In the genomic region with DNA sequence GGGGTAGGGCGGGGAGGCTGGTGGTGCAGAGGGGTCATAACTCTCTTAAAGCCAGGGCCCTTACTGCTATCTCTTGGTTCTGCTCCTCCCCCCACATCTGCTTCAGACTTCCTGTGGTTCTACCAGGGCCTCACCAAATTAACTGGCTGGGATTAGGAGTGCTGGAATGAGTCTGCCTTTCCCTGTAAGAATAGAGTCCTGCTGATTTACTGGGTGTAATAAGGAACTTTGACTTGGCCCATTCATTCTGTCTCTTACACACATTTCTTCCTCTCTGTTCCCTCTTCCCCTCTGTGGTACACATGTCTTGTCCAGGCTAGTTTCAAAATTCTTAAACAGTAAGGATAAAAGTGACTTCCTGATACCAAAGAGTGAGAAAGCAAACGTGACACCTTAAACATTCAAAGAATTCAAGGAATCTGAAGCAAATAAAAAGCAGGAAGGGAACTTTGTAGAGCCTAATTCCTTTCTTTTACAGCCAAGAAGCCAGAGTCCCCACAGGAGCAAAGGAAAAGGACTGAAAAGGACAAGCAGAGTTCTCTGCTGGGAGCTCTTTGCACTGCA, we compare ENCODE assay signal across 7 mouse cellular contexts. TPM values are rescaled to one million over a fixed set of nuclear protein-coding genes. Genes with fewer than 3 reads are reported as not detected.
DNase-seq lines count a peak whose midpoint lies in the region; ATAC-seq and TF ChIP-seq lines count a peak whose summit lies in the region.

No protein-coding gene starts in this region.

- peaks cover 17% of the 10 kb centered on the region for H3K79me2 ChIP-seq in C2C12 (ENCODE audit: control insufficient read depth, insufficient read depth)

- H3ac ChIP-seq in C2C12 (ENCODE audit: control insufficient read depth, insufficient read length, low read depth) = no peak overlapping the region

- no peaks in the 10 kb centered on the region for H3K27me3 ChIP-seq in C2C12 (ENCODE audit: control insufficient read depth, insufficient read depth, insufficient read length)
- no peaks in the 10 kb centered on the region for H3K27me3 ChIP-seq in heart, embryonic 14.5 days (ENCODE audit: control insufficient read depth, insufficient read depth, low read length)
- H3K27me3 ChIP-seq in liver, embryonic 13.5 days = no peaks in the 10 kb centered on the region

- WGBS in heart, embryonic 14.5 days = 13% methylated on average over 2 of the region's 2 CpGs
- WGBS in liver, embryonic 13.5 days (ENCODE audit: insufficient replicate concordance) = 18% methylated on average over 2 of the region's 2 CpGs

- peaks cover 11% of the 10 kb centered on the region for H3K79me3 ChIP-seq in C2C12 (ENCODE audit: low read depth)

- peaks cover 10 to 11% of the 10 kb centered on the region in 2 experiments; a peak in 3 of 4 replicates for H3K4me1 ChIP-seq in ES-E14 (ENCODE audit: control insufficient read depth in 2 of 2, insufficient read depth in 2 of 2, low read length in 2 of 2, poor library complexity in 1 of 2)
- H3K4me1 ChIP-seq in heart, embryonic 14.5 days (ENCODE audit: control insufficient read depth in 2 of 2, insufficient read depth in 2 of 2, low read length in 2 of 2) = peaks cover 2 to 18% of the 10 kb centered on the region in 2 experiments; a peak in 3 of 4 replicates
- peaks cover 34% of the 10 kb centered on the region for H3K4me1 ChIP-seq in liver, embryonic 13.5 days (replicated peaks)

- H3K4me3 ChIP-seq in C2C12 (ENCODE audit: insufficient read depth, poor library complexity, severe bottlenecking) (no peak overlapping the region), ES-E14 (ENCODE audit: insufficient read depth in 1 of 2, low read depth in 1 of 2, low read length in 2 of 2, poor library complexity in 1 of 2, severe bottlenecking in 1 of 2) (no peak overlapping the region)
- H3K4me3 ChIP-seq in heart, embryonic 14.5 days (ENCODE audit: control insufficient read depth in 1 of 2, insufficient read depth in 1 of 2, low read depth in 1 of 2, low read length in 2 of 2) = no peak overlapping the region
- no peak overlapping the region for H3K4me3 ChIP-seq in liver, embryonic 13.5 days (replicated peaks)

- no peaks in the 10 kb centered on the region for H3K36me3 ChIP-seq in C2C12 (ENCODE audit: control insufficient read depth, insufficient read depth)
- H3K36me3 ChIP-seq in ES-E14 (ENCODE audit: control insufficient read depth, insufficient read depth, low read length, poor library complexity, severe bottlenecking) = no peaks in the 10 kb centered on the region
- no peaks in the 10 kb centered on the region for H3K36me3 ChIP-seq in heart, embryonic 14.5 days (ENCODE audit: control insufficient read depth, insufficient read depth, low read length)
- H3K36me3 ChIP-seq in liver, embryonic 13.5 days = peaks cover 18% of the 10 kb centered on the region

- TF ChIP-seq CTCF in C2C12 (IDR thresholded peaks at IDR 0.05; ENCODE audit: control insufficient read depth, insufficient read depth, insufficient read length) = no peak

- DNase-seq in ES-E14 (ENCODE audit: low read depth, low spot score) = peak; percentile 43
- DNase-seq in liver, embryonic 13.5 days = no peak
- no peak for DNase-seq in testis, postnatal 14 days (ENCODE audit: low spot score)
- no peak for DNase-seq in adrenal gland, adult 8-10 months
- no peak for DNase-seq in gastrocnemius, adult 18-20 months (ENCODE audit: low spot score)

- H3K9me3 ChIP-seq in ES-E14 (ENCODE audit: control insufficient read depth, insufficient read depth, low read depth, low read length) = no peaks in the 10 kb centered on the region
- H3K9me3 ChIP-seq in heart, embryonic 14.5 days (ENCODE audit: control insufficient read depth, low read length) = no peaks in the 10 kb centered on the region
- H3K9me3 ChIP-seq in liver, embryonic 13.5 days (replicated peaks) = no peaks in the 10 kb centered on the region

- in situ Hi-C loops in ES-E14 (cut with MboI; ENCODE audit: low sequenced_read_pairs in 2 of 2, unreplicated experiment in 2 of 2) = no loop called here

- no peak for ATAC-seq in heart, embryonic 14.5 days (ENCODE audit: insufficient number of reproducible peaks, insufficient read depth, low FRiP score, low read depth)
- ATAC-seq in liver, embryonic 13.5 days (ENCODE audit: low read depth) = peak; percentile 62

- H3K9ac ChIP-seq in ES-E14 (ENCODE audit: insufficient read depth, low read depth, low read length, poor library complexity, severe bottlenecking) = no peak overlapping the region
- H3K9ac ChIP-seq in heart, embryonic 14.5 days (ENCODE audit: low read length) = peak overlapping the region; percentile 21; the same call in 1 of the 2 replicates
- no peak overlapping the region for H3K9ac ChIP-seq in liver, embryonic 13.5 days

- no peak overlapping the region for H3K4me2 ChIP-seq in heart, embryonic 14.5 days (ENCODE audit: low read length)
- peak overlapping the region; percentile 37 for H3K4me2 ChIP-seq in liver, embryonic 13.5 days

- peak overlapping the region; percentile 87 for H3K27ac ChIP-seq in ES-E14 (ENCODE audit: insufficient read depth, low read depth, low read length, poor library complexity, severe bottlenecking)
- peak overlapping the region; percentile 49 to 75 for H3K27ac ChIP-seq in heart, embryonic 14.5 days (replicated peaks in 1 of 2; ENCODE audit: control insufficient read depth in 1 of 2, insufficient read depth in 1 of 2, low read depth in 2 of 2, low read length in 2 of 2)
- H3K27ac ChIP-seq in liver, embryonic 13.5 days = peak overlapping the region; percentile 78

TF ChIP-seq in C2C12, 6 proteins besides CTCF, POLR2A, EP300 and RAD21:
- TF ChIP-seq FOSL1 (IDR thresholded peaks at IDR 0.05; ENCODE audit: insufficient read depth, low read length, poor library complexity, severe bottlenecking) = no peak
- TF ChIP-seq MYOD1 (IDR thresholded peaks at IDR 0.05; ENCODE audit: control insufficient read depth, insufficient read length, low read depth) = no peak
- TF ChIP-seq MAX (IDR thresholded peaks at IDR 0.05) = peak; percentile 26
- no peak for TF ChIP-seq CEBPB (IDR thresholded peaks at IDR 0.05; ENCODE audit: low read depth)
- TF ChIP-seq USF1 (IDR thresholded peaks at IDR 0.05; ENCODE audit: low read depth) = no peak

TF ChIP-seq in ES-E14, 5 proteins besides CTCF, POLR2A, EP300 and RAD21:
- TF ChIP-seq HCFC1 (IDR thresholded peaks at IDR 0.05; ENCODE audit: borderline replicate concordance, insufficient read depth, low read length) = no peak
- no peak; the same call in 1 of the 2 replicates for TF ChIP-seq CHD2 (IDR thresholded peaks at IDR 0.05; ENCODE audit: low read depth, low read length)
- no peak for TF ChIP-seq ZNF384 (IDR thresholded peaks at IDR 0.05; ENCODE audit: low read depth, low read length)
- no peak for TF ChIP-seq MAFK (IDR thresholded peaks at IDR 0.05; ENCODE audit: insufficient read depth, low read depth, low read length)
- TF ChIP-seq ZC3H11A (IDR thresholded peaks at IDR 0.05; ENCODE audit: borderline replicate concordance, low read depth, low read length) = no peak

RNA-seq across cellular contexts. Expression of gene Lpar6, which starts 3.1 kb away (rescaled TPM):
- polyA plus RNA-seq in C2C12 (2012; fragmentation: generic; extraction: Trizol) = 1.0 TPM
- 5.9 and 6.2 TPM in 2 replicates for total RNA-seq in ES-E14 (2012; rRNA removed)
- polyA plus RNA-seq in heart, embryonic 14.5 days (2014; fragmentation: Nextera tagmentation; extraction: Ambion mirVana) = 9.3 TPM in 2 replicates
- polyA plus RNA-seq in liver, embryonic 13.5 days (2015; fragmentation: Nextera tagmentation; extraction: Ambion mirVana) = 3.9 and 5.5 TPM in 2 replicates
- total RNA-seq in adrenal gland, adult 8-10 months (2022) = 1 to 10 TPM; 3.1 to 5.7 (median 4.0) TPM
- under 1 TPM; 0.39 to 0.97 TPM for total RNA-seq in gastrocnemius, adult 18-20 months (2021)
